Mouse (Mus musculus): ENCODE data around the gene Cd7. TPM values are rescaled to one million over a fixed set of nuclear protein-coding genes. Genes with fewer than 3 reads are reported as not detected.

Gene Cd7
- polyA plus RNA-seq, 1 experiment from 2014 or later, result 3.2 TPM

DNA sequence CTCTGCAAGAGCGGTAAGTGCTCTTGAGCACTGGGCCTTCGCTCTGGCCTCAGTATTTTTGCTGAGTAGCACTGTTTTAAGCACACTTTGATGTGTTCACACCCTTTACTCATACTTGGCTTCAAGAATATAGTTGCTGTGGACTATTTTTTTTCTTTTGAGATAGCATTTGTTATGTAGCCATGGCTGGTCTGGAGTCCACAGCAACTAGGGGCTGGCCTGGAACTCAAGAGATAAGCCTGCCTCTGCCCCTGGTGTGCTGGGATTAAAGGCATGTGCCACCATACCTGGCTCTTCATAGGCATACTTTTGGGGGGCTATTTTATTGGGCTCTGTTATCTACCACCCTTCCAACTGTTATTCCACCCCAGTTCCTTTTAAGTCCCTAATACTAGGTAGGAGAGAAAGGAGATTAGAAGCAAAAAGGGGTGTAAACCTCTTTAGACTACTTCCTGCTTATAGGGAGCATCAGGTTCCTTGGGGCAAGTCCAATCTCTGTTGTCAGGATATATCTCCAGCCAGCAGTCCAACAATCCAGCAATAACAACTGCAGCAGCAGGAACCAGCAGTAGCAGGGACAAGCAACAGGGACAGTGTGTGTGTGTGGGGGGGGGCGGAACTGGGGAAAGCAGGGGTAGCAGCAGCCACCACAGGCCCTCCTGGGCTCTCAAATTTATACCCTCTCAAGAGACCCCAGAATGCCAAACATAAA is 29.0 kb downstream of the Cd7 start:
- Histone ChIP-seq H3K4me1 (ENCODE audit: insufficient read depth) (no peaks in the 10 kb centered on the region), H3K9ac (replicated peaks) (no peak overlapping the region), H3K4me3 (ENCODE audit: low read depth, low read length) (no peak overlapping the region), H3K36me3 (replicated peaks; ENCODE audit: insufficient read depth, low read length) (no peaks in the 10 kb centered on the region), H3K27ac (ENCODE audit: low read depth) (no peak overlapping the region), H3K9me3 (ENCODE audit: low read length) (no peaks in the 10 kb centered on the region), H3K27me3 (ENCODE audit: insufficient read depth, low read length) (no peaks in the 10 kb centered on the region), H3K4me2 (ENCODE audit: low read depth, low read length) (no peak overlapping the region)
- peak; percentile 19; the same call in 1 of the 2 replicates for ATAC-seq
- TF ChIP-seq EP300 (IDR thresholded peaks at IDR 0.05; ENCODE audit: low read depth) (no peak), CTCF (IDR thresholded peaks at IDR 0.05; ENCODE audit: low read depth) (no peak)
- DNase-seq, result no peak
- 93% methylated on average over 3 of the region's 3 CpGs for WGBS (ENCODE audit: insufficient replicate concordance)

DNA sequence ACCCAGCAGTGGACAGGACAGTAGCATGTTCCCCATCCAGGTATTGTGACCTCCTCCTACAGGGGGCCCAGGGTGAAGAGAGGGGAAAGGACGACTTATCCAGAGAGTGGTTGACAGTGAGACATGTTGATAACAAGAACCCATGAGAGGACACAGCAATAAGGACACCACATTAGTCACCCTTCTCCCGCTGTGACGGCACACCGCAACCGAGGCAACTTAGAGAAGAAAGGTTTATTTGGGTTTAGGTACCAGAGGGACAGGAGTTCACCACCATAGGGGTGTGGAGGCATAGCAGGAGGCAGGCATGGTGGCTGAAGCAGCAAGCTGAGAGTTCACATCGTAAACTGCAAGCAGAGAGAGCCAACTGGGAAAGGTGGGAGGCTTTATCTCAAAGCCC is 33.0 kb downstream of the Cd7 start:
- Histone ChIP-seq H3K9me3 (ENCODE audit: low read length) (no peaks in the 10 kb centered on the region), H3K4me2 (ENCODE audit: low read depth, low read length) (no peak overlapping the region), H3K27ac (ENCODE audit: low read depth) (no peak overlapping the region), H3K9ac (replicated peaks) (no peak overlapping the region), H3K27me3 (ENCODE audit: insufficient read depth, low read length) (no peaks in the 10 kb centered on the region), H3K4me1 (ENCODE audit: insufficient read depth) (peaks cover 4% of the 10 kb centered on the region), H3K36me3 (replicated peaks; ENCODE audit: insufficient read depth, low read length) (no peaks in the 10 kb centered on the region), H3K4me3 (ENCODE audit: low read depth, low read length) (no peak overlapping the region)
- no peak for TF ChIP-seq CTCF (IDR thresholded peaks at IDR 0.05; ENCODE audit: low read depth)
- TF ChIP-seq EP300 (IDR thresholded peaks at IDR 0.05; ENCODE audit: low read depth), result no peak
- WGBS (ENCODE audit: insufficient replicate concordance), result 50% methylated on average over 6 of the region's 6 CpGs
- DNase-seq (no peak), ATAC-seq (no peak)

GRCm38 (mm10) chr11:121004281-121004680 is 34.9 kb downstream of the Cd7 start:
- Histone ChIP-seq H3K9me3 (ENCODE audit: low read length) (no peaks in the 10 kb centered on the region), H3K27ac (ENCODE audit: low read depth) (no peak overlapping the region), H3K9ac (replicated peaks) (no peak overlapping the region), H3K27me3 (ENCODE audit: insufficient read depth, low read length) (no peaks in the 10 kb centered on the region), H3K36me3 (replicated peaks; ENCODE audit: insufficient read depth, low read length) (no peaks in the 10 kb centered on the region), H3K4me1 (ENCODE audit: insufficient read depth) (peaks cover 4% of the 10 kb centered on the region), H3K4me3 (ENCODE audit: low read depth, low read length) (no peak overlapping the region), H3K4me2 (ENCODE audit: low read depth, low read length) (no peak overlapping the region)
- ATAC-seq, result no peak
- WGBS (ENCODE audit: insufficient replicate concordance), result 61% methylated on average over 5 of the region's 5 CpGs
- TF ChIP-seq EP300 (IDR thresholded peaks at IDR 0.05; ENCODE audit: low read depth), result no peak
- no peak for TF ChIP-seq CTCF (IDR thresholded peaks at IDR 0.05; ENCODE audit: low read depth)
- DNase-seq, result no peak

DNA sequence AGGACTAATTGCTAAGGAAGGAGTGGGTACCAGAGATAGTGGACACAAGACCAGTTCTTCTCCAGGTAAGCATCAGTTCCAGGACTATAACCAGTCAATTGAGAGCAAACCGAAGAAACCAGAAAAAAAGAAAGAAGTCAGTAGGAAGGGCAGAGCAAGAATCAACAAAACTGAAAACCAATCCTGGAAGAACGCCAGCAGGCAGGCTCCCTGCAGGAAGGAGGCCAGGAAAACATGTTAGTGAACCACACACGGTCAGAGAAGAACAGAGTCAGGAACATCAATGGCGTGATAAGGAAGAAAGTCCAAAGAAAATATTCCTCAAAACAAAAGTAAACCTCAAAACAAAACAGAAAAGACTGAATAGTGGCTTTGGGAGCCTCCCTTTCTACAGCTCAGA is 37.3 kb downstream of the Cd7 start:
- Histone ChIP-seq H3K36me3 (replicated peaks; ENCODE audit: insufficient read depth, low read length) (no peaks in the 10 kb centered on the region), H3K9me3 (ENCODE audit: low read length) (no peaks in the 10 kb centered on the region), H3K4me3 (ENCODE audit: low read depth, low read length) (no peak overlapping the region), H3K4me2 (ENCODE audit: low read depth, low read length) (no peak overlapping the region), H3K9ac (replicated peaks) (no peak overlapping the region), H3K27me3 (ENCODE audit: insufficient read depth, low read length) (no peaks in the 10 kb centered on the region), H3K27ac (ENCODE audit: low read depth) (no peak overlapping the region), H3K4me1 (ENCODE audit: insufficient read depth) (peaks cover 4% of the 10 kb centered on the region)
- WGBS (ENCODE audit: insufficient replicate concordance), result 41% methylated on average over 4 of the region's 4 CpGs
- DNase-seq (no peak), ATAC-seq (no peak)
- TF ChIP-seq EP300 (IDR thresholded peaks at IDR 0.05; ENCODE audit: low read depth) (no peak), CTCF (IDR thresholded peaks at IDR 0.05; ENCODE audit: low read depth) (no peak)

GRCm38 (mm10) chr11:120994741-120995140 is 44.5 kb downstream of the Cd7 start:
- 65% methylated on average over 6 of the region's 6 CpGs for WGBS (ENCODE audit: insufficient replicate concordance)
- Histone ChIP-seq H3K4me1 (ENCODE audit: insufficient read depth) (peaks cover 37% of the 10 kb centered on the region), H3K4me3 (ENCODE audit: low read depth, low read length) (no peak overlapping the region), H3K27ac (ENCODE audit: low read depth) (peak overlapping the region; percentile 39; the same call in 1 of the 2 replicates), H3K9me3 (ENCODE audit: low read length) (no peaks in the 10 kb centered on the region), H3K4me2 (ENCODE audit: low read depth, low read length) (peak overlapping the region; percentile 13; the same call in 1 of the 2 replicates), H3K36me3 (replicated peaks; ENCODE audit: insufficient read depth, low read length) (no peaks in the 10 kb centered on the region), H3K9ac (replicated peaks) (no peak overlapping the region), H3K27me3 (ENCODE audit: insufficient read depth, low read length) (no peaks in the 10 kb centered on the region)
- no peak for ATAC-seq
- TF ChIP-seq EP300 (IDR thresholded peaks at IDR 0.05; ENCODE audit: low read depth) (no peak), CTCF (IDR thresholded peaks at IDR 0.05; ENCODE audit: low read depth) (no peak)
- DNase-seq, result no peak

GRCm38 (mm10) chr11:120993586-120993985 is 45.6 kb downstream of the Cd7 start:
- H3K9ac ChIP-seq (replicated peaks), result no peak overlapping the region
- TF ChIP-seq EP300 (IDR thresholded peaks at IDR 0.05; ENCODE audit: low read depth) (no peak), CTCF (IDR thresholded peaks at IDR 0.05; ENCODE audit: low read depth) (no peak)
- 81% methylated on average over 5 of the region's 5 CpGs for WGBS (ENCODE audit: insufficient replicate concordance)
- H3K4me3 ChIP-seq (ENCODE audit: low read depth, low read length), result no peak overlapping the region
- no peaks in the 10 kb centered on the region for H3K9me3 ChIP-seq (ENCODE audit: low read length)
- H3K27me3 ChIP-seq (ENCODE audit: insufficient read depth, low read length), result no peaks in the 10 kb centered on the region
- peaks cover 47% of the 10 kb centered on the region for H3K4me1 ChIP-seq (ENCODE audit: insufficient read depth)
- H3K27ac ChIP-seq (ENCODE audit: low read depth), result no peak overlapping the region
- no peak overlapping the region for H3K4me2 ChIP-seq (ENCODE audit: low read depth, low read length)
- DNase-seq (no peak), ATAC-seq (no peak)
- no peaks in the 10 kb centered on the region for H3K36me3 ChIP-seq (replicated peaks; ENCODE audit: insufficient read depth, low read length)
